Mouse (Mus musculus) layer of hippocampus, adult 9-10 months (tissue): ENCODE measurements around the gene Kbtbd7.
"Not testable (repeated sequence)": the region's sequence is repeated elsewhere in the genome, so short reads cannot be mapped to it uniquely, and the experiment has no call there.

Source experiments
- DNase-seq: peaks from one replicate; pipeline ENCODE4 v3.0.0; 2022; ENCODE audit warnings: low spot score

Kbtbd7 gene

GRCm38 (mm10) chr14:79425979-79426729 lies at the start of gene Kbtbd7:
Kbtbd7 (plus strand) TSS chr14:79426511.
- DNase-seq, result peak; percentile 86

GRCm38 (mm10) chr14:79377041-79377440 lies 49.3 kb upstream of the Kbtbd7 start:
- DNase-seq, result no peak

GRCm38 (mm10) chr14:79383120-79383519 lies 43.2 kb upstream of the Kbtbd7 start:
- DNase-seq, result no peak

GRCm38 (mm10) chr14:79388304-79388703 lies 38.0 kb upstream of the Kbtbd7 start:
- no peak for DNase-seq

- no peak for DNase-seq
These were observed 36.7 kb upstream of the Kbtbd7 start for GRCm38 (mm10) chr14:79389438-79390264.

- peak; percentile 86 for DNase-seq
These were observed 35.9 kb upstream of the Kbtbd7 start, which contains the start of gene Naa16 for GRCm38 (mm10) chr14:79390265-79390926. Naa16 (minus strand) TSS chr14:79390778.

- DNase-seq, result no peak
These were observed 33.0 kb upstream of the Kbtbd7 start for GRCm38 (mm10) chr14:79393289-79393688.

- no peak for DNase-seq
These were observed 31.7 kb upstream of the Kbtbd7 start for GRCm38 (mm10) chr14:79394564-79394963.

- peak; percentile 72 for DNase-seq
These were observed 28.8 kb upstream of the Kbtbd7 start, which contains the start of gene Mtrf1 for GRCm38 (mm10) chr14:79397321-79398122. Mtrf1 (plus strand) TSS chr14:79397772.

- DNase-seq, result no peak
These were observed 18.7 kb upstream of the Kbtbd7 start for GRCm38 (mm10) chr14:79407641-79408040.

GRCm38 (mm10) chr14:79409278-79409830 lies 17.0 kb upstream of the Kbtbd7 start:
- DNase-seq, result no peak

- DNase-seq, result no peak
These were observed 15.6 kb upstream of the Kbtbd7 start for GRCm38 (mm10) chr14:79410662-79411061.

- no peak for DNase-seq
These were observed 13.2 kb upstream of the Kbtbd7 start for GRCm38 (mm10) chr14:79413121-79413520.

- no peak for DNase-seq
These were observed 6.1 kb upstream of the Kbtbd7 start for GRCm38 (mm10) chr14:79420083-79420685.

GRCm38 (mm10) chr14:79426730-79427365 lies 537 bp downstream of the Kbtbd7 start:
- not testable (repeated sequence) for DNase-seq

- no peak for DNase-seq
These were observed 7.8 kb downstream of the Kbtbd7 start for GRCm38 (mm10) chr14:79434068-79434467.

GRCm38 (mm10) chr14:79440655-79441054 lies 14.3 kb downstream of the Kbtbd7 start:
- no peak for DNase-seq

GRCm38 (mm10) chr14:79441441-79441840 lies 15.1 kb downstream of the Kbtbd7 start:
- DNase-seq, result no peak

- no peak for DNase-seq
These were observed 18.3 kb downstream of the Kbtbd7 start for GRCm38 (mm10) chr14:79444601-79445000.

GRCm38 (mm10) chr14:79445055-79445620 lies 18.8 kb downstream of the Kbtbd7 start:
- peak; percentile 26 for DNase-seq
